ENCODE assay signal across 11 mouse cellular contexts in the genomic region with DNA sequence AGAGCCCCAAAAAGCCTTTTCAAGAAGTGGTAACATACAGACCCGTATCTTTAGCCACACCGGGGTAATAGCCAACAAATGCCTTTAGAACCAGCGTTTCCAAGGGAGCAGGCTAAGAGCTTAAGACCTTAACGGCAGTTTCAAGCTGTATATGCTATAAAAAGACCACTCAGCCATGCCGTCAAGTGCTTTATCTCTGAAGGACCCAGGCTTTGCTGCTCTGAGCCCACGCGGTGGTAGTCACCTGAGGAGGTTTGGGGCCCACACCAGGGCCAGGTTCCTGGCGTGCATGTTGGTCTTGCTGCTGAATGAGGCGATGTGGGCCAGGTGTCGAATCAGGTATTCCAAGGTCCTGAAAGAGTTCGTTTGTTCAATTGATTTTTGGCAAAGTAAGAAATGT.
"Had no signal": no experiment of that assay in that cellular context is flagged by ENCODE, and none has a peak within 500 bp of the region (broad histone marks: within the 10 kb centered on the region; RNA-seq: fewer than 3 reads in every experiment).

No protein-coding gene starts in this region.

- H3K4me1 ChIP-seq: limb, embryonic 10.5 days; liver, embryonic 15.5 days; midbrain, embryonic 10.5 days; midbrain, embryonic 15.5 days; neural tube, embryonic 12.5 days had no signal

- H3K27ac ChIP-seq: left cerebral cortex, adult 2 months; limb, embryonic 10.5 days; liver, embryonic 15.5 days; midbrain, embryonic 10.5 days; midbrain, embryonic 15.5 days; neural tube, embryonic 12.5 days; stomach, postnatal 0 days had no signal

- H3K9me3 ChIP-seq: limb, embryonic 10.5 days; liver, embryonic 15.5 days; midbrain, embryonic 10.5 days; midbrain, embryonic 15.5 days; neural tube, embryonic 12.5 days had no signal

- H3K4me2 ChIP-seq: liver, embryonic 11.5 days; liver, embryonic 15.5 days; midbrain, embryonic 15.5 days; neural tube, embryonic 12.5 days had no signal

- H3K4me3 ChIP-seq: left cerebral cortex, adult 2 months; limb, embryonic 10.5 days; liver, embryonic 15.5 days; midbrain, embryonic 10.5 days; midbrain, embryonic 15.5 days; neural tube, embryonic 12.5 days had no signal

- ATAC-seq: midbrain, embryonic 15.5 days had no signal

- H3K27me3 ChIP-seq: liver, embryonic 15.5 days; midbrain, embryonic 15.5 days; neural tube, embryonic 12.5 days had no signal

- H3K9ac ChIP-seq: liver, embryonic 15.5 days; midbrain, embryonic 15.5 days; neural tube, embryonic 12.5 days had no signal

- H3K36me3 ChIP-seq: liver, embryonic 15.5 days; midbrain, embryonic 10.5 days; midbrain, embryonic 15.5 days; neural tube, embryonic 12.5 days had no signal

- DNase-seq: kidney, postnatal 25 days; lung, postnatal 14 days; thymus, postnatal 4 days had no signal
